Mouse (Mus musculus): ENCODE results near the gene Gm47283. TPM values are rescaled to one million over a fixed set of nuclear protein-coding genes. Genes with fewer than 3 reads are reported as not detected.
A peak's percentile ranks its signal among the peaks of the same experiment; 100 is the strongest.
"Not testable (repeated sequence)": the region's sequence is repeated elsewhere in the genome, so short reads cannot be mapped to it uniquely, and the experiment has no call there.

The Gm47283 gene
- total and polyA plus RNA-seq, 2 experiments from 2014 or later, result not detected

DNA sequence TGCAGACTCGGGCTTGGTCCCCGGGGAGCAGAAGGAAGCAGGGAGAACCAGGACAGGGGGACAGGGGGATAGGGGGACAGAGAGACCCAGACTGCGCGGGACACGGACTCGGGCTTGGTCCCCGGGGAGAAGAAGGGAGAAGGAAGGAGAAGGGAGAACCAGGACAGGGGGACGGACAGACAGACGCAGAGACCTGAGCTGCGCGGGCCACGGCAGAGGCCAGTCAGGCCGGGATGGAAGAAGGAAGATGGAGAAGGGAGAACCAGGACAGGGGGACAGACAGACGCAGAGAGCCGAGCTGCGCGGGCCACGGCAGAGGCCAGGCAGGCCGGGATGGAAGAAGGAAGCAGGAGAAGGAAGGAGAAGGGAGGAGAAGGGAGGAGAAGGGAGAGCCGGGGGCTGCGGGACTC is 40.7 kb upstream of the Gm47283 start:
- no peaks in the 10 kb centered on the region for H3K4me1 ChIP-seq (ENCODE audit: insufficient read depth, low read length)
- 92% methylated on average over 15 of the region's 21 CpGs for WGBS
- no peak overlapping the region for H3K4me3 ChIP-seq (ENCODE audit: low read depth, low read length)
- H3K9ac ChIP-seq (replicated peaks; ENCODE audit: low read length, poor library complexity, severe bottlenecking), result no peak overlapping the region
- ATAC-seq (ENCODE audit: low FRiP score) (no peak), DNase-seq (ENCODE audit: low spot score) (no peak)
- H3K9me3 ChIP-seq (ENCODE audit: low read length), result peaks cover 33% of the 10 kb centered on the region
- no peaks in the 10 kb centered on the region for H3K27me3 ChIP-seq (ENCODE audit: insufficient read depth, low read length)
- no peak for TF ChIP-seq CTCF (IDR thresholded peaks at IDR 0.05)
- H3K27ac ChIP-seq (ENCODE audit: low read depth, low read length), result no peak overlapping the region
- peaks cover 5% of the 10 kb centered on the region for H3K36me3 ChIP-seq (ENCODE audit: insufficient read depth, low read length)
- H3K4me2 ChIP-seq (ENCODE audit: low read depth, low read length, poor library complexity, severe bottlenecking), result no peak overlapping the region

DNA sequence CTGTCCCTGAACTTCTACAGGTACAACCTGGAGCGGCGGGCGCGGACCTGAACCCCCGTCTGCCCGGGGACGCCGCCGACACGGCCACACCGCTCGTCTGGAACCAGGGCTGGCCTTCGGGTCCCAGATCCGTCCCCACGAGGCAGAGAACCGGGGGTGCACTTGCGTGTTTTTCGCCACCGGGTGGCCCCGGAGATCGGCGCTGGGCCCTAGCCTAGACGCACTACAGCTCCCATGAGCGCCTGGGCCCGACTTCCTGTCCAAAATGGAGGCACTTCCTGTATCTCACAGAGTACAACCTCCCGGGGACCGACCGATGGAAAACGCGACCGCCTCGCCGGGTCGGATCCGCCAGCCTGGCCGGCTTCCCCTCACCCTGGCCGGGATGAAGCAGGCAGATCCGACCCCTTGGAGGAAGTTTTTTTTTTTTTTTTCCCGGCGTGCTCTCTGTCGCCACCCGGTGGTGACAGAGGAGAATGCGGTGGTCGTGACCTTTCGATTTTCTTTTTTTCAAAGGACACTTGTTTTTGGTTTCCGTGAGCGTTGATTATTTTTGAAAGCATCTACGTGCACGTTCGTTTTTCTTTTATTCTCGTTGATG is 40.1 kb upstream of the Gm47283 start:
- H3K27ac ChIP-seq (ENCODE audit: low read depth, low read length); H3K4me3 ChIP-seq (ENCODE audit: low read depth, low read length); H3K4me1 ChIP-seq (ENCODE audit: insufficient read depth, low read length); H3K27me3 ChIP-seq (ENCODE audit: insufficient read depth, low read length); H3K36me3 ChIP-seq (ENCODE audit: insufficient read depth, low read length); H3K9ac ChIP-seq (replicated peaks; ENCODE audit: low read length, poor library complexity, severe bottlenecking); H3K4me2 ChIP-seq (ENCODE audit: low read depth, low read length, poor library complexity, severe bottlenecking): not testable (repeated sequence)
- H3K9me3 ChIP-seq (ENCODE audit: low read length), result peaks cover 26% of the 10 kb centered on the region
- DNase-seq (ENCODE audit: low spot score) (peak; percentile 81), ATAC-seq (ENCODE audit: low FRiP score) (peak; percentile 95)
- 53% methylated on average over 49 of the region's 51 CpGs for WGBS

DNA sequence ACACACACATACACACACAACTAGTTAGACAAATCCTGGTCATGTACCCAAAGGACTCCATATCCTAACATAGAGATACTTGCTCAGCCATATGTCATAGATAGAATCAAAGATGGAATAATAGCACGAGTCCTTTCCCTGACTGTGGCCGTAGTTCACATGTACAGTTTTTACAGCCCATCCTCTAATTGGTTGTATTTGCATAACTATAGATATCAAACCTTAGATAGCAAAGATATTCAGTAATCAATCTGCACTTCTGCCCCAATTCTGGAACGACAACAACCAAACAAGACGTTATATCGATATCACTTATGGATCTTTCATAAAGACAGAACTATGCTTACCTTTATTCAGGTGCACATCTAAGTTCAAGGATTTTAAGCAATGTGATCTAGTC is 39.3 kb upstream of the Gm47283 start:
- H3K4me1 ChIP-seq (ENCODE audit: insufficient read depth, low read length); H3K27me3 ChIP-seq (ENCODE audit: insufficient read depth, low read length); H3K9ac ChIP-seq (replicated peaks; ENCODE audit: low read length, poor library complexity, severe bottlenecking); H3K4me2 ChIP-seq (ENCODE audit: low read depth, low read length, poor library complexity, severe bottlenecking); ATAC-seq (ENCODE audit: low FRiP score); H3K27ac ChIP-seq (ENCODE audit: low read depth, low read length); H3K4me3 ChIP-seq (ENCODE audit: low read depth, low read length); DNase-seq (ENCODE audit: low spot score); H3K36me3 ChIP-seq (ENCODE audit: insufficient read depth, low read length): not testable (repeated sequence)
- peaks cover 19% of the 10 kb centered on the region for H3K9me3 ChIP-seq (ENCODE audit: low read length)
- 96% methylated on average over 5 of the region's 5 CpGs for WGBS

- not testable (repeated sequence) for H3K36me3 ChIP-seq (ENCODE audit: insufficient read depth, low read length); H3K4me1 ChIP-seq (ENCODE audit: insufficient read depth, low read length); DNase-seq (ENCODE audit: low spot score); H3K9ac ChIP-seq (replicated peaks; ENCODE audit: low read length, poor library complexity, severe bottlenecking); H3K4me3 ChIP-seq (ENCODE audit: low read depth, low read length); H3K27me3 ChIP-seq (ENCODE audit: insufficient read depth, low read length); H3K9me3 ChIP-seq (ENCODE audit: low read length); H3K27ac ChIP-seq (ENCODE audit: low read depth, low read length); ATAC-seq (ENCODE audit: low FRiP score); H3K4me2 ChIP-seq (ENCODE audit: low read depth, low read length, poor library complexity, severe bottlenecking)
- no CpG with 5 or more reads among the region's 8 CpGs for WGBS
These were observed 29.8 kb upstream of the Gm47283 start, which contains the start of gene Gm21860 for GRCm38 (mm10) chrY:90754721-90755120. Gene Gm21860 (minus strand): TSS chrY:90754821.

DNA sequence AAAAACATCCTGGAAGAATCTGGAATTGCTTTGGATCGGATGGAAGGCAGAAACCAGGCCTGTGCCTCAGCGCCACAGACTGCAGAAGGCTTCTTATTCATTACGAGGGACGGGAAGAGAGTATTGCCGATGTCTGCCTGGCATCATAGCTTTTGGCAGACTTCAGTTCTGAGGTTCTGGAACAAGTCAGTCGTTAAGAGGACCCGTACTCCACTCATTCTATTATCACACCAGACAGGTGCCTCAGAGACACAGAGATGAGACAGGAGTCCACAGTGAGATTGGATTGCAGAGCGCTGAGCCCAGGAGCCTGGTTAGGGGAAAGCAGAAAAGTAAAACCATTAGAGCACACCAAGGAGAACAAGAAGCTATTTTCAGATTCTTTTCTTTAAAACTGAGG is 54.5 kb downstream of the Gm47283 start, which contains the start of gene Gm21748:
TSS of gene Gm21748 (minus strand) at position 101 of the 400 bp plus-strand sequence.
- H3K27me3 ChIP-seq (ENCODE audit: insufficient read depth, low read length); H3K4me1 ChIP-seq (ENCODE audit: insufficient read depth, low read length); ATAC-seq (ENCODE audit: low FRiP score); H3K4me2 ChIP-seq (ENCODE audit: low read depth, low read length, poor library complexity, severe bottlenecking); H3K9me3 ChIP-seq (ENCODE audit: low read length); H3K4me3 ChIP-seq (ENCODE audit: low read depth, low read length); DNase-seq (ENCODE audit: low spot score); H3K9ac ChIP-seq (replicated peaks; ENCODE audit: low read length, poor library complexity, severe bottlenecking); H3K36me3 ChIP-seq (ENCODE audit: insufficient read depth, low read length); H3K27ac ChIP-seq (ENCODE audit: low read depth, low read length): not testable (repeated sequence)
- no CpG with 5 or more reads among the region's 8 CpGs for WGBS

Other genes with a start within 250 kb of the Gm47283 start
- gene Gm21860, start 29.9 kb upstream of the Gm47283 start, total RNA-seq (2014; rRNA removed), result not detected in 2 replicates
- not detected in 2 replicates for gene Gm21860, start 29.9 kb upstream of the Gm47283 start, polyA plus RNA-seq (2015; fragmentation: Nextera tagmentation; extraction: Ambion mirVana)
- not detected in 2 replicates for gene Gm21748, start 54.4 kb downstream of the Gm47283 start, total RNA-seq (2014; rRNA removed)
- not detected in 2 replicates for gene Gm21748, start 54.4 kb downstream of the Gm47283 start, polyA plus RNA-seq (2015; fragmentation: Nextera tagmentation; extraction: Ambion mirVana)